In the genomic region with DNA sequence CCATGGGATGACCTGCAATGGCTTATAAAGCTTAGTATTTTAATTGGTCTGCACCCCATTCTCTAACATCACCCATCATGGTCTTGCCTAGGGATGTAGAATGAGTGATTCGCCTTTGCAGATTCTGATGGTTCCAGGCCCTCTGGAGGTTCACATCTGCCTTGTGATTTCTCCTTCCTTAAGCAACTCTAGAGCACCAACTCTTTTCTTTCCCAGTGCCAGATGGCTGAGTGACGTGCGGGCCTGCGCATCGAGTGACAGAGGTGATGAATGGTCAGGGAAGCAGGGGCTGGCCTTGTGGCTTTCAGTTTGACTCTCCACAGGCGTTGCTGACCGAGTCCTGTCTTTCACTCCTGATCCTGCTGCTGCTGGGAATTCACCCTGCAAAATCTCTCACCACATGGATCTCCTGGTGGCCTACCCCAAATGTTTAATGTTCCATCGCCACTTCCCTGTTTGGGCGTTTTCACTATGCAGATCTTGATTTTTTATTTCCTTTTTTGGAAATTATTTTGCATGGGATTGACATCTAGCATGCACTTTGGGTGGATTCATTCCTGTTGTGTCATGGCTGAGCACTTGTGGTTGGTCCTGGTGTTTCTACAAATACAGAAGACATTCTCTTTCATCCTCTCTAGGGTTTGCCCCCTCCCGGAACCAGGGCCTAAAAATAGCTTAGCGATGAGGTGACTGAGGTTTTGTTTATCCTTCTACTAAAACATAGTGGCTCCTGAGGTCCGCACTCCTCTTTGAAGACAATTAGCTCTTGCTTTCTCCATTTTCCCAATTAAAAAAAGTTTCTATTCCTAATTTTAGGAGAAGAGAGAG, we compare ENCODE assay signal across 30 mouse cellular contexts. TPM values are rescaled to one million over a fixed set of nuclear protein-coding genes. Genes with fewer than 3 reads are reported as not detected.
DNase-seq lines count a peak whose midpoint lies in the region; TF ChIP-seq lines count a peak whose summit lies in the region.
"Had no signal": no experiment of that assay in that cellular context is flagged by ENCODE, and none has a peak within 500 bp of the region (broad histone marks: within the 10 kb centered on the region; RNA-seq: fewer than 3 reads in every experiment).

No protein-coding gene starts in this region.

- DNase-seq in embryo, embryonic 10.5 days (ENCODE audit: low spot score), result peak; percentile 19
- no peak for DNase-seq in embryo, embryonic 9.5 days (ENCODE audit: extremely low spot score)
- DNase-seq in A20 (ENCODE audit: low read depth, low spot score) (peak; percentile 30), CH12.LX (ENCODE audit: extremely low read depth) (peak; percentile 98)
- no peak for DNase-seq in kidney, adult 8-10 months
- no peak for DNase-seq in yolk sac, embryonic 10.5 days (ENCODE audit: low spot score)
- DNase-seq: adrenal gland, adult 2 months; adrenal gland, postnatal 10 days; adrenal gland, postnatal 25 days; B cell, adult 2 months; cerebellum, adult 11 months; cerebellum, adult 18-20 months; cerebellum, adult 8-10 months; cerebellum, adult 9-11 months; cerebellum, postnatal 14 days; cerebellum, postnatal 36 days had no signal

- no peaks in the 10 kb centered on the region for H3K27me3 ChIP-seq in CH12.LX (replicated peaks)
- H3K27me3 ChIP-seq: embryonic facial prominence, embryonic 13.5 days; embryonic facial prominence, embryonic 15.5 days; forebrain, embryonic 12.5 days had no signal

- peak; percentile 31; the same call in 1 of the 2 replicates for TF ChIP-seq POLR2A in CH12.LX (IDR thresholded peaks at IDR 0.05; ENCODE audit: low read depth, low read length)

- 0 out of 2 replicates have a peak overlapping the region, but pooled peaks have one; percentile 10 for H3K9ac ChIP-seq in CH12.LX (ENCODE audit: insufficient read depth, low read depth)
- H3K9ac ChIP-seq: embryonic facial prominence, embryonic 13.5 days; embryonic facial prominence, embryonic 15.5 days; forebrain, embryonic 12.5 days had no signal

- peak; percentile 98 for TF ChIP-seq EP300 in CH12.LX (IDR thresholded peaks at IDR 0.05; ENCODE audit: low read length)

- dilution Hi-C loops in CH12.LX (cut with MboI; ENCODE audit: extremely low pct_ligation_motif_present, extremely low pct_unique_long_range_greater_than_20kb, low sequenced_read_pairs), result no loop called here

- H3K4me1 ChIP-seq in CH12.LX (ENCODE audit: control insufficient read depth in 1 of 2, insufficient read depth in 2 of 2), result peaks cover 49 to 89% of the 10 kb centered on the region in 2 experiments
- H3K4me1 ChIP-seq: embryonic facial prominence, embryonic 13.5 days; embryonic facial prominence, embryonic 15.5 days; forebrain, embryonic 10.5 days; forebrain, embryonic 12.5 days had no signal

- H3K27ac ChIP-seq in CH12.LX (ENCODE audit: insufficient read depth, low read depth), result peak overlapping the region; percentile 62; the same call in 1 of the 2 replicates
- H3K27ac ChIP-seq: embryonic facial prominence, embryonic 13.5 days; embryonic facial prominence, embryonic 15.5 days; forebrain, embryonic 10.5 days; forebrain, embryonic 12.5 days had no signal

- no peaks in the 10 kb centered on the region for H3K36me3 ChIP-seq in CH12.LX (replicated peaks in 1 of 2; ENCODE audit: control insufficient read depth in 1 of 2, insufficient read depth in 1 of 2, low read length in 1 of 2)
- H3K36me3 ChIP-seq: embryonic facial prominence, embryonic 13.5 days; embryonic facial prominence, embryonic 15.5 days; forebrain, embryonic 10.5 days; forebrain, embryonic 12.5 days had no signal

- peak; percentile 40 for TF ChIP-seq RAD21 in CH12.LX (IDR thresholded peaks at IDR 0.05; ENCODE audit: low read depth, low read length)

- H3K9me3 ChIP-seq in CH12.LX (replicated peaks; ENCODE audit: low read length), result peaks cover 4% of the 10 kb centered on the region
- H3K9me3 ChIP-seq: embryonic facial prominence, embryonic 15.5 days had no signal

- peak in 1 of 2 experiments; percentile 36; a peak in 2 of 4 replicates for TF ChIP-seq CTCF in CH12.LX (conservative IDR thresholded peaks at IDR 0.05 in 1 of 2, IDR thresholded peaks at IDR 0.05 in 1 of 2; ENCODE audit: low read depth in 2 of 2, low read length in 2 of 2)

- no peak overlapping the region for H3K4me3 ChIP-seq in CH12.LX (replicated peaks in 1 of 3; ENCODE audit: low read depth in 2 of 3, low read length in 2 of 3, poor library complexity in 1 of 3)
- H3K4me3 ChIP-seq: embryonic facial prominence, embryonic 13.5 days; embryonic facial prominence, embryonic 15.5 days; erythroblast, embryonic 14.5 days; forebrain, embryonic 10.5 days; forebrain, embryonic 12.5 days had no signal

- no peaks in the 10 kb centered on the region for H3K79me2 ChIP-seq in CH12.LX (replicated peaks; ENCODE audit: control insufficient read depth, extremely low read depth, insufficient read depth, poor library complexity, severe bottlenecking)

- in situ Hi-C loops in CH12.LX (cut with MboI; ENCODE audit: low pct_ligation_motif_present, low pct_unique_long_range_greater_than_20kb, low sequenced_read_pairs), result no loop called here

- H3K4me2 ChIP-seq in CH12.LX (ENCODE audit: insufficient read depth, low read depth, poor library complexity, severe bottlenecking), result peak overlapping the region; percentile 86
- H3K4me2 ChIP-seq: embryonic facial prominence, embryonic 13.5 days; embryonic facial prominence, embryonic 15.5 days; forebrain, embryonic 12.5 days had no signal

TF ChIP-seq in CH12.LX, 34 proteins besides CTCF, POLR2A, EP300 and RAD21:
- TF ChIP-seq JUN (IDR thresholded peaks at IDR 0.05; ENCODE audit: insufficient read depth, low read depth, low read length), result peak; percentile 71; the same call in 1 of the 2 replicates
- no peak for TF ChIP-seq USF2 (conservative IDR thresholded peaks at IDR 0.05; ENCODE audit: low read depth, low read length)
- peak; percentile 39; the same call in 1 of the 2 replicates for TF ChIP-seq HCFC1 (IDR thresholded peaks at IDR 0.05; ENCODE audit: low read depth, low read length)
- no peak for TF ChIP-seq ZKSCAN1 (IDR thresholded peaks at IDR 0.05; ENCODE audit: borderline replicate concordance, low read depth, low read length)
- TF ChIP-seq E2F4 (IDR thresholded peaks at IDR 0.05; ENCODE audit: insufficient replicate concordance, low read depth, low read length), result no peak
- peak; percentile 99 for TF ChIP-seq TCF12 (IDR thresholded peaks at IDR 0.05; ENCODE audit: low read depth, low read length)
- no peak for TF ChIP-seq CHD1 (IDR thresholded peaks at IDR 0.05; ENCODE audit: low read depth, low read length)
- peak; percentile 91 for TF ChIP-seq CHD2 (IDR thresholded peaks at IDR 0.05; ENCODE audit: low read length)
- TF ChIP-seq MYC (IDR thresholded peaks at IDR 0.05; ENCODE audit: low read depth, low read length), result peak; percentile 76; the same call in 1 of the 2 replicates
- peak; percentile 66; the same call in 1 of the 2 replicates for TF ChIP-seq TBP (conservative IDR thresholded peaks at IDR 0.05; ENCODE audit: low read depth, low read length)
- no peak for TF ChIP-seq USF1 (IDR thresholded peaks at IDR 0.05; ENCODE audit: low read depth, low read length)
- TF ChIP-seq MAX (IDR thresholded peaks at IDR 0.05; ENCODE audit: low read length), result peak; percentile 68; the same call in 1 of the 2 replicates
- peak; percentile 82 for TF ChIP-seq ELF1 (IDR thresholded peaks at IDR 0.05; ENCODE audit: low read depth, low read length)
- TF ChIP-seq BHLHE40 (IDR thresholded peaks at IDR 0.05; ENCODE audit: low read depth, low read length), result peak; percentile 93
- TF ChIP-seq ETS1 (conservative IDR thresholded peaks at IDR 0.05; ENCODE audit: low read depth, low read length), result peak; percentile 94
- TF ChIP-seq MXI1 (IDR thresholded peaks at IDR 0.05; ENCODE audit: low read depth, low read length), result no peak; the same call in 1 of the 2 replicates
- TF ChIP-seq MEF2A (IDR thresholded peaks at IDR 0.05; ENCODE audit: borderline replicate concordance, low read depth, low read length), result peak; percentile 98
- no peak for TF ChIP-seq UBTF (IDR thresholded peaks at IDR 0.05; ENCODE audit: low read depth, low read length)
- peak; percentile 99 for TF ChIP-seq RCOR1 (conservative IDR thresholded peaks at IDR 0.05; ENCODE audit: low read depth, low read length)
- TF ChIP-seq MAFK (IDR thresholded peaks at IDR 0.05; ENCODE audit: insufficient replicate concordance, low read length), result peak; percentile 79
- peak; percentile 41; the same call in 1 of the 2 replicates for TF ChIP-seq NELFE (IDR thresholded peaks at IDR 0.05; ENCODE audit: low read depth, low read length)
- peak; percentile 100 for TF ChIP-seq IRF4 (IDR thresholded peaks at IDR 0.05; ENCODE audit: low read depth, low read length)
- TF ChIP-seq SIN3A (IDR thresholded peaks at IDR 0.05; ENCODE audit: low read length), result peak; percentile 45
- TF ChIP-seq SMC3 (IDR thresholded peaks at IDR 0.05; ENCODE audit: low read depth, low read length), result peak; percentile 57
- peak; percentile 84 for TF ChIP-seq MAZ (IDR thresholded peaks at IDR 0.05; ENCODE audit: low read depth, low read length)
- TF ChIP-seq POLR2AphosphoS2 (IDR thresholded peaks at IDR 0.05; ENCODE audit: low read depth, low read length), result no peak
- peak; percentile 80 for TF ChIP-seq NRF1 (IDR thresholded peaks at IDR 0.05; ENCODE audit: low read depth, low read length)
- no peak for TF ChIP-seq ZC3H11A (IDR thresholded peaks at IDR 0.05; ENCODE audit: low read depth, low read length)
- peak; percentile 93 for TF ChIP-seq JUND (conservative IDR thresholded peaks at IDR 0.05; ENCODE audit: low read depth, low read length)
- no peak for TF ChIP-seq KAT2A (IDR thresholded peaks at IDR 0.05; ENCODE audit: insufficient replicate concordance, low read length)
- no peak for TF ChIP-seq PAX5 (IDR thresholded peaks at IDR 0.05; ENCODE audit: low read length)

RNA-seq across cellular contexts. Expression of gene Acsl6, which starts 9.4 kb away (rescaled TPM):
- total RNA-seq in CH12.LX (2012; rRNA removed) (94.7 and 96.9 TPM in 2 replicates), CH12.LX (2014; rRNA removed) (74.1 and 74.9 TPM in 2 replicates)
- 204 and 222 TPM in 2 replicates for polyA plus RNA-seq in CH12.LX (2012; ENCODE audit: insufficient read length, low read depth)

RNA-seq across cellular contexts. Expression of gene Il3, which starts 27.1 kb away (rescaled TPM):
- total RNA-seq in CH12.LX (2012; rRNA removed) (2.7 and 4.8 TPM in 2 replicates), CH12.LX (2014; rRNA removed) (1.5 and 1.9 TPM in 2 replicates)
- polyA plus RNA-seq in CH12.LX (2012; ENCODE audit: insufficient read length, low read depth), result 1.3 and 3.5 TPM in 2 replicates
- total RNA-seq: adrenal gland, adult 2 months; adrenal gland, postnatal 10 days; adrenal gland, postnatal 25 days; adrenal gland, postnatal 4 days; common myeloid progenitor, adult 5-6 weeks; ES-E14; MEL had no signal
- polyA plus RNA-seq: adrenal gland, adult 2 months; brain, embryonic 14.5 days; embryonic facial prominence, embryonic 11.5 days; embryonic facial prominence, embryonic 13.5 days; embryonic facial prominence, embryonic 15.5 days; erythroblast, embryonic 14.5 days; forebrain, embryonic 10.5 days; forebrain, embryonic 12.5 days; forebrain, embryonic 14.5 days; forebrain, embryonic 16.5 days; frontal cortex, adult 2 months had no signal

RNA-seq across cellular contexts. Expression of gene Csf2, which starts 44.7 kb away (rescaled TPM):
- total RNA-seq in CH12.LX (2012; rRNA removed), result 1.9 and 2.6 TPM in 2 replicates
- total RNA-seq in CH12.LX (2014; rRNA removed), result 1.4 and 2.4 TPM in 2 replicates
- 0.79 and 0.83 TPM in 2 replicates for polyA plus RNA-seq in CH12.LX (2012; ENCODE audit: insufficient read length, low read depth)
- total RNA-seq: adrenal gland, adult 2 months; adrenal gland, postnatal 10 days; adrenal gland, postnatal 25 days; adrenal gland, postnatal 4 days; common myeloid progenitor, adult 5-6 weeks; ES-E14; MEL had no signal
- polyA plus RNA-seq: adrenal gland, adult 2 months; brain, embryonic 14.5 days; embryonic facial prominence, embryonic 11.5 days; embryonic facial prominence, embryonic 13.5 days; embryonic facial prominence, embryonic 15.5 days; erythroblast, embryonic 14.5 days; forebrain, embryonic 10.5 days; forebrain, embryonic 12.5 days; forebrain, embryonic 14.5 days; forebrain, embryonic 16.5 days; frontal cortex, adult 2 months had no signal

Comparison
In these comparisons a context has a peak if more than half of its experiments do, and no peak if none do; other contexts are left out.
1. DNase-seq: peak in embryo, embryonic 10.5 days (single experiment), A20 (single experiment) and CH12.LX (single experiment); none in embryo, embryonic 9.5 days (single experiment), kidney, adult 8-10 months (0 of 2) and yolk sac, embryonic 10.5 days (single experiment).